Mouse (Mus musculus): ENCODE data around the gene Lin54.

DNA sequence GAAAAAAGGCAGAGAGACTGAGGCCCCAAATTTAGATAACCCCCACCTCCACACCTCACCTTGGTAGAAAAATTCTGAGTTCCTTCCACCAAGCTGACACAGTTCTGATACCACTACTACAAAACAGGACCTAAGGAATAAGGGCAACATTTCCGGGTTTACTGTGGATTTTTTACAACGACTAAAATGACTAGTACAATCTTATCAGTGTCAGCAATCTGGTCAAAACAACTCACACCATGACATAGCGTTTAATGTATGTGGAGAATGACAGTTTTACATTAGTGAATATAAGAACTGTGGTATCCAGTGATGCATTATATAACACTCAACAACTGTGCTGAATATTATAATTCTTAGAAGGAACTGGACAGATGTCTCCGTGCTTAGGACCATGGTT is 828 bp upstream of the Lin54 start:
- TF ChIP-seq CTCF (IDR thresholded peaks at IDR 0.05; ENCODE audit: control insufficient read depth, insufficient read depth, insufficient replicate concordance, low read depth, low read length) (no peak), POLR2A (IDR thresholded peaks at IDR 0.05; ENCODE audit: control insufficient read depth, low read depth, low read length) (no peak)

Data from testis, adult 2 months (tissue).